Mouse (Mus musculus) C2C12 (cell line): ENCODE results near the gene Olfr357. TPM values are rescaled to one million over a fixed set of nuclear protein-coding genes. Genes with fewer than 3 reads are reported as not detected.

Experiments
- H3K27me3 ChIP-seq: one replicate; pipeline ENCODE4 v1.6.1; 2011; ENCODE audit not compliant: control insufficient read depth, insufficient read depth, insufficient read length
- H3K36me3 ChIP-seq: one replicate; pipeline ENCODE4 v1.6.1; 2011; ENCODE audit not compliant: control insufficient read depth, insufficient read depth
- H3K4me3 ChIP-seq: one replicate; pipeline ENCODE4 v1.5.1; 2011; ENCODE audit warnings: mild to moderate bottlenecking, control low read depth; ENCODE audit not compliant: poor library complexity, insufficient read depth, severe bottlenecking
- H3K79me2 ChIP-seq: one replicate; pipeline ENCODE4 v1.6.1; 2011; ENCODE audit not compliant: control insufficient read depth, insufficient read depth
- H3K79me3 ChIP-seq: one replicate; pipeline ENCODE4 v1.6.1; 2011; ENCODE audit warnings: low read depth, control low read depth
- H3ac ChIP-seq: one replicate; pipeline ENCODE3; 2011; ENCODE audit warnings: low read depth; ENCODE audit not compliant: control insufficient read depth, insufficient read length
- CEBPB ChIP-seq: IDR thresholded peaks from one replicate; pipeline ENCODE4 v1.6.1; 2011; ENCODE audit warnings: low read depth, mild to moderate bottlenecking, control low read depth, moderate library complexity
- CTCF ChIP-seq: IDR thresholded peaks from one replicate; pipeline ENCODE4 v1.5.1; 2011; ENCODE audit not compliant: control insufficient read depth, insufficient read depth, insufficient read length
- FOSL1 ChIP-seq: IDR thresholded peaks from one replicate; pipeline ENCODE4 v1.8.0; 2011; ENCODE audit warnings: mild to moderate bottlenecking, low read length; ENCODE audit not compliant: poor library complexity, insufficient read depth, severe bottlenecking
- MAX ChIP-seq: IDR thresholded peaks from one replicate; pipeline ENCODE4 v1.6.1; 2011; ENCODE audit warnings: mild to moderate bottlenecking, control low read depth
- MYOD1 ChIP-seq: IDR thresholded peaks from one replicate; pipeline ENCODE4 v1.6.1; 2011; ENCODE audit warnings: low read depth; ENCODE audit not compliant: control insufficient read depth, insufficient read length
- MYOG ChIP-seq: IDR thresholded peaks from one replicate; pipeline ENCODE4 v1.6.1; 2011; ENCODE audit not compliant: control insufficient read depth, insufficient read length; ENCODE audit errors: extremely low read depth
- USF1 ChIP-seq: IDR thresholded peaks from one replicate; pipeline ENCODE4 v1.6.1; 2011; ENCODE audit warnings: low read depth, mild to moderate bottlenecking, control low read depth, moderate library complexity
- long read RNA-seq, 2 experiments: library from polyadenylated mRNA; unstranded; transcript quantifications; one replicate each; pipeline ENCODE4 v2.0.0; 2019 to 2020
- polyA plus RNA-seq: library from polyadenylated mRNA; unstranded; fragments of >200 nt; fragmentation: generic; extraction: Trizol; gene quantifications from one replicate; pipeline ENCODE4 v1.2.1, GENCODE M21; 2012; ENCODE audit warnings: missing spikeins

The Olfr357 gene
- polyA plus RNA-seq: not detected
- long read RNA-seq, experiment 1: 0 reads
- long read RNA-seq, experiment 2: 0 reads

- H3K4me3 ChIP-seq: no peak within 1 kb of the TSS
- H3ac ChIP-seq: no peak within 1 kb of the TSS
- no peaks in the 10 kb centered on the region for H3K79me3 ChIP-seq
- no peaks in the 10 kb centered on the region for H3K27me3 ChIP-seq
- H3K79me2 ChIP-seq: no peaks in the 10 kb centered on the region
- H3K36me3 ChIP-seq: no peaks in the 10 kb centered on the region
- TF ChIP-seq MAX (no peak), MYOD1 (no peak), FOSL1 (no peak), CEBPB (no peak), MYOG (no peak), USF1 (no peak), CTCF (no peak)
These were observed at the start of gene Olfr357 for GRCm38 (mm10) chr2:36993527-36993926. TSS of gene Olfr357 (plus strand) at chr2:36993827.

DNA sequence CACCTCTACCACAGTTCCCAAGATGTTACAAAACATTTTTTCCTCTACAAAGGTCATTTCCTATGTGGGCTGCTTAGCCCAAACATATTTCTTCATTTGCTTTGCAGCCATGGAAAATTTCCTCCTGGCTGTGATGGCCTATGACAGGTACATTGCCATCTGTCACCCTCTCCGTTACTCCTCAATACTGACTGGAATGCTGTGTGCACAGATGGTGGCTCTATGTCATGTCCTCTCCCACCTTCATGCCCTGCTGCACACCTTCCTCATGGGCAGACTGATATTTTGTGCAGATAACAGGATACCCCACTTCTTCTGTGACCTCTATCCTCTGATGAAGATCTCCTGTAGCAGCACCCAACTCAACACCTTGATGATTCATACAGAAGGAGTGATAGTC is 3.4 kb downstream of the Olfr357 start:
- Histone ChIP-seq H3K36me3 (no peaks in the 10 kb centered on the region), H3ac (no peak overlapping the region), H3K79me3 (no peaks in the 10 kb centered on the region), H3K27me3 (no peaks in the 10 kb centered on the region), H3K4me3 (no peak overlapping the region), H3K79me2 (no peaks in the 10 kb centered on the region)
- no peak for TF ChIP-seq FOSL1
- TF ChIP-seq MAX: no peak
- no peak for TF ChIP-seq CEBPB
- TF ChIP-seq MYOD1: no peak
- TF ChIP-seq CTCF: no peak
- TF ChIP-seq USF1: no peak
- TF ChIP-seq MYOG: no peak

DNA sequence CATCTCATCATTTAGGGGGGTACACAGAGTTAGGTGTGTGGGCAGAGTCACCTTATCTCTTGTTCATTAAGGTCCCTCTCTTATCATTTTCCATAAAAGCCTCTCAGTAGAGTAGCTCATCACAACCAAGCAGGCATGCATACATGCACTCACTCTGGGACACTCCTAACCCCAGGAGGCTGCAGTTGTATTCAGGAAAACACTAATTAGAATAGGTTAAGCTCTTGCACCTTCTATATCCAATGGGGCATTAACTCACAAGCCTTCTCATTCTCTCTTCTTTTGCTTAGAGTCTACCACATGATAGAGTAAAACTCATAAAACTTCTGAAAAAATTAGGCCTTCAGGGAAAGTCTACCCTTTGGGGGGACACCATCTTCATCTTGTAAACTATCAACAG is 15.6 kb downstream of the Olfr357 start, which contains the start of gene Olfr358:
Gene Olfr358, minus strand, starts transcription at position 101 of the 400 bp plus-strand sequence.
- H3K27me3 ChIP-seq: no peaks in the 10 kb centered on the region
- no peaks in the 10 kb centered on the region for H3K36me3 ChIP-seq
- no peaks in the 10 kb centered on the region for H3K79me3 ChIP-seq
- H3K4me3 ChIP-seq: no peak within 1 kb of the TSS
- no peak within 1 kb of the TSS for H3ac ChIP-seq
- TF ChIP-seq MAX: no peak
- TF ChIP-seq FOSL1: no peak
- no peak for TF ChIP-seq USF1
- no peak for TF ChIP-seq CEBPB
- TF ChIP-seq MYOD1: no peak
- TF ChIP-seq CTCF: no peak
- TF ChIP-seq MYOG: no peak
- no peaks in the 10 kb centered on the region for H3K79me2 ChIP-seq

Other genes with a start within 250 kb of the Olfr357 start
- gene Olfr348, start 209.6 kb upstream of the Olfr357 start, polyA plus RNA-seq: not detected
- not detected for gene Olfr50, start 203.3 kb upstream of the Olfr357 start, polyA plus RNA-seq
- not detected for gene Olfr3, start 176.8 kb upstream of the Olfr357 start, polyA plus RNA-seq
- not detected for gene Olfr350, start 147.5 kb upstream of the Olfr357 start, polyA plus RNA-seq
- not detected for gene Olfr351, start 131.2 kb upstream of the Olfr357 start, polyA plus RNA-seq
- gene Olfr352, start 125.4 kb upstream of the Olfr357 start, polyA plus RNA-seq: not detected
- not detected for gene Olfr353, start 100.9 kb upstream of the Olfr357 start, polyA plus RNA-seq
- gene Olfr354, start 88.1 kb upstream of the Olfr357 start, polyA plus RNA-seq: not detected
- not detected for gene Olfr355, start 64.9 kb upstream of the Olfr357 start, polyA plus RNA-seq
- not detected for gene Olfr356, start 56.7 kb upstream of the Olfr357 start, polyA plus RNA-seq
- gene Olfr358, start 15.5 kb downstream of the Olfr357 start, polyA plus RNA-seq: not detected
- gene Olfr360, start 71.9 kb downstream of the Olfr357 start, polyA plus RNA-seq: not detected
- gene Olfr361, start 95.5 kb downstream of the Olfr357 start, polyA plus RNA-seq: not detected
- not detected for gene Olfr362, start 124.1 kb downstream of the Olfr357 start, polyA plus RNA-seq
- gene Olfr364-ps1, start 145.5 kb downstream of the Olfr357 start, polyA plus RNA-seq: not detected
- gene Olfr365, start 194.4 kb downstream of the Olfr357 start, polyA plus RNA-seq: not detected
- not detected for gene Olfr366, start 217.7 kb downstream of the Olfr357 start, polyA plus RNA-seq